Mouse (Mus musculus): Measurements from ENCODE around the gene Strbp.
A peak's percentile ranks its signal among the peaks of the same experiment; 100 is the strongest.

Strbp gene

GRCm38 (mm10) chr2:37702301-37703172, 1.1 kb downstream of the Strbp start:
- DNase-seq: peak; percentile 74

DNA sequence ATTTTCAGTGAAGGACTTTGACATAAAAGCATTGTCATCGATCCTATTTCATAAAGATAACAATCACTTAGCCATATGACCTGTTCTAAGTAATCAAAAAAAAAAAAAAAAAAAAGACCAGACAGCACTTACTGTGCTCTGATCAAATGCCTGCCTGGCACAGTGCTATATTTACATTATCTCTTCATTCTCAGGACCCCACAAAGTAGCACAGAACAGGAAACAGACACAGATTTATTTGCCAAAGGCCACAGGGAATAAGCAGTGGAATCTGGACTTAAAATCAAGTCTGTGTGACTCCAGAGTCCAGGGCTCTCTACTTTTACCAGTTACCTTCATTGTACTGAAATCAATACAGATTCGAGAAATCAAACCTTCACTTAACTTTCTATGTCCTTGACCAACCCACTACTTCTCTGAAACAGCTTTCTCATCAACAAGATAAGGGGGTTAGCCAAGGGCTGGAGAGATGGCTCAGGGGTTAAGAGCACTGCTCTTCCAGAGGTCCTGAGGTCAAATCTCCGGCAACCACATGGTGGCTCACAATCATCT, 14.5 kb downstream of the Strbp start:
- no peak for DNase-seq

DNA sequence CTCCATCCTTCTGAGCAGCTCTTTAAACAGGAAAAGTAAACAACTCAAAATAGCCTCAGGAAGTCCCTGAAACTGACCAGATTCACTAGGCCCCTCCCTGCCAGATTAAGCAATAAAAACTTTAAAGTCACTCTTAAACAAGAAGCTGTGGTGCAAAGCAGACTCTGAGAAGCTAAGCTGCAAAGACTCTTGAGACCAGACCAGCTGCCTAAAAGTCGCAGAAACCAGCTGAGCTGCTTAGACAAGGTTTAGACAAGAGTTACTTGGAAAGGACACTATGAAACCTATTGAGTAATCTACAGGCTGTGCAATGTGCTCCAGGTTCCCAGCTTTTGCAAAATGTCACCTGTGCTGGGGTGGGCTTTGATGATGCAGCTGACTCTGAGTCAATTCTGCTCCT, 16.6 kb downstream of the Strbp start:
- DNase-seq: no peak

GRCm38 (mm10) chr2:37684864-37685263, 18.8 kb downstream of the Strbp start:
- no peak for DNase-seq

GRCm38 (mm10) chr2:37682197-37682811, 21.4 kb downstream of the Strbp start:
- no peak for DNase-seq

- no peak for DNase-seq
Measured at GRCm38 (mm10) chr2:37651086-37651485, 52.6 kb downstream of the Strbp start.

- no peak for DNase-seq
Measured at GRCm38 (mm10) chr2:37649590-37649989, 54.1 kb downstream of the Strbp start.

- DNase-seq: no peak
Measured at GRCm38 (mm10) chr2:37648966-37649365, 54.7 kb downstream of the Strbp start.

- no peak for DNase-seq
Measured at GRCm38 (mm10) chr2:37623343-37623742, 80.3 kb downstream of the Strbp start.

DNA sequence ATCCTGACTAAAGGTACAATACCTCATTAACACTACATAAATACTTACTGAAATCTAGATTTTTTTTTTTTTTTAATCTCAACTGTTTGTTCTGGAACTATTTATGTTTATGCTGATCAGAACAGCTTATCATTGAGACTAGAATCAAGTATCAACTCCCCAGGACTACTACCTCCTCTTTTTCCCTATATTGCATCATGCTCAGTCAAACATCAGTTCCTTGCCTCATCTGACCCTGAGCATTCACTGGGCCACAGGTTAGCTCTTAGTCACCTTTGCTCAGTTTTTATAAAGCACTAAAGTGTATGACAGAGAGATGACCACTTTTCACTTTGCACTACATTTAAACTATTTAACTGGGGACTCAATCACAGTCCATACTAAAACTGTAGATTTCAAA, 115.7 kb downstream of the Strbp start:
- DNase-seq: no peak

GRCm38 (mm10) chr2:37578185-37578584, 125.5 kb downstream of the Strbp start:
- DNase-seq: no peak

DNA sequence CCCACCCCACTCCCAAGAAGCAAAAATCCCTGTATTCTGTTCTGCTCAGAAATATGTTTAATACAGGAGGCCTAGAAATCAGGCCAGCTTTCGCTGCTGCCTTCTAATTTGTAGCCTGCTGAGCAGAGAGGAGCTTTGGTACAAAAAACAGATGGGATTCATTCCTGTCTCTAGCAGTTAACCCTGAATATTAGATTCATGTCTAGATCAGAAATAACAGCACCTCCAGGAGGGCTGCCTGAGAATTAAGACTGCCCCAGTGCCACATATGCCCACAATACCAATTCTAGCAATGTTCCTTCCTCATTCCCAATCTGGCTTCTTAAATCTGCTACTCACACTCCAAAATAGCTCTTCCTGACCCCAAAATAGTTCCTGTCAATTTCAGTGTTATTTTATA, 127.0 kb downstream of the Strbp start:
- DNase-seq: peak; percentile 78

DNA sequence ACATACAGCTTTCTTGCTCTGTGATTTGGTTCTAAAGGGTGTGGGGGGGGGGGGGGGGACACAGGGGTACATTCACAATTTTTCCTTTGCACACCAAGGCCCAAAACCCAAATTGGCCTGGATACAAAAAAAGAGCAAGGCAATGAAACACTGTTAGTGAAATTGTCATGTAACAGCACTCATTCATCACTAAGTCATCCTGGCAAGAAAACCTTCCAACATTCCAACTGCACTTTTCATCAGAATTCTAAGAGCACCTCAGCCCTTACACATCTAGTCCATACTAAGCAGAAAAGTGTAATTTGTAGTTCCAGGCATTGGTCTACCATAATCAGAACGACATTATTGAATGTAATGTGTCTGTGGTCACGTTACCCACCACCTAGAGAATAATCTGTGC, 131.5 kb downstream of the Strbp start:
- no peak for DNase-seq

DNA sequence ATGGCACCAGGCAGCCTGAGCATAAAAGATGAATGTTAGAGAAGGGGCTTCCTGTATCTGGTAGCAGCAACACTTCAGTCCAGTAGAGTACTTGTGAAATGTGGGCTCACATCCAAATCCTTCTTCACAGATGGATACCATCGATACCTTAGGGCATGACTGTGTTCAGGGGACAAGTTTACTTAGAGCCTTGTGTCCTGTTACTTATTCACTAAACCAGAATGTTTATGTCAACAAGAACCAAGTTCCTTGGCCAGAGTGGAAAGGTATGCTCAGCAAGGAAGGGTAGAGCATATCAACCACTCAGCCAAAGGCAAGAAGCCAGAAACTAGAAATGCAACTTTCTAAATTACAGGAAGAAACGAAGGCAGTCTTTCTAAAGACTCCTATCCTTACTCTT, 133.0 kb downstream of the Strbp start:
- DNase-seq: no peak

DNA sequence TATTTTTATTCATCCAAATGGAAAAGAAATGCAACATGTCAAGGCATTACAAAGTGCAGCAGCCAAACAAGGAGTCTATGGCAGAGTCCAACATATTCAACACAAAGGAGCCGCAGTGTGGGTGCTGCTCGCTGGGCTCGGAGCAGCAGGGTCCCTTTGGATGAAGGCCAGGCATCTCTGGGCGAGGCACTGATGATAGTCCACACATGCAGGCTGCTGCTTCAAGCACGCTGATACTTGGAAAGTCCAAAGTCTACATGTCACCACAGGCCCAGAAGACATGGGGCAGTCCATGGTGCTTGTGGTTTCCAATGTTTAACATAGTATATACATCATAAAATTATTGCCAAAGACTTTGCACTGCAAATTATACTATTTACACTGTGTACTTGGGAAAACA, 133.8 kb downstream of the Strbp start:
- DNase-seq: no peak

GRCm38 (mm10) chr2:37566035-37566434, 137.6 kb downstream of the Strbp start:
- no peak for DNase-seq

GRCm38 (mm10) chr2:37565579-37565978, 138.1 kb downstream of the Strbp start:
- DNase-seq: no peak

DNA sequence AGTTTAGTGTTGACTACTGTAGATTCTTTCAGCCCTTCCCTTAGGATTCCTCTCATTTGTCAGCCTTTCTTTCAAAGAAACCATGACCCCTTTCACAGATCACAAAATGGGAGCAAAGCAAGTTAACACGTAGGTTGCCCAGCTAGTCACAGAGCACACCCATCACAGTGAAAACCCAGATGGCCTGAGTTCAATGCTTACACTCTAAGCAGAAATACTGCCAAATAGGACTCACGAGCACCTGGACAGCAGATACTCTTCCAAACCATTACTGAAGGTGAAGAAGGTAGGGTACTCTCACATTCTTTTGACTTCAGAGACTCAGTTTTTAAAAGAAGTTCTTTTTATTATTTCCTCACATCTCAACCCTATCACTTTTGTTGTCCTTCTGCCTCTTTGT, 147.3 kb downstream of the Strbp start:
- DNase-seq: no peak

- peak; percentile 42 for DNase-seq
Measured at GRCm38 (mm10) chr2:37549346-37550012, 154.2 kb downstream of the Strbp start.

DNA sequence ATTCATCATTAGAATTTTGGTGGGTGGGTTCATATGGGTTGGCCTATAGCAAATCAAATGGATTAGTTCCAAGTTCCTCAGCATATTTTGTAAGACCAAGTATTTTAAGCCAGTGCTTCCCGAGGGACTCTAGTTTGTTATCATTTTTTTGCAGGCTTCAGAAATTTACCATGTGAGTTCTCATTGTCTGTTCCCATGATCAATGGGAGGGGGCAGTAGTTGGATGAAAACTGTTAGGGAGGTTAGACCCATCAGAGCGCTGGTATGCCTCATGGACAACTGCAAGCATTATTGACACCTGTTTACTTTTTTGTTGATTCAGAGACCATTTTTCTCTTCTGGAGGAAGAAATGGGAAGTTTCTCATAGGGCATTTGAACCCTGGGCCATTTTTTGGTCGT, 172.0 kb downstream of the Strbp start:
- DNase-seq: no peak

GRCm38 (mm10) chr2:37530766-37531165, 172.9 kb downstream of the Strbp start:
- DNase-seq: no peak

GRCm38 (mm10) chr2:37529397-37529796, 174.3 kb downstream of the Strbp start:
- DNase-seq: no peak

GRCm38 (mm10) chr2:37527587-37527986, 176.1 kb downstream of the Strbp start:
- no peak for DNase-seq

GRCm38 (mm10) chr2:37519286-37519640, 184.4 kb downstream of the Strbp start:
- DNase-seq: no peak
